Mouse (Mus musculus): ENCODE data around the gene Prrt3. TPM values are rescaled to one million over a fixed set of nuclear protein-coding genes. Genes with fewer than 3 reads are reported as not detected.

The Prrt3 gene
- 0.05 TPM in 1 of 2 replicates, not detected in the other for polyA plus RNA-seq (2012; rRNA removed)

DNA sequence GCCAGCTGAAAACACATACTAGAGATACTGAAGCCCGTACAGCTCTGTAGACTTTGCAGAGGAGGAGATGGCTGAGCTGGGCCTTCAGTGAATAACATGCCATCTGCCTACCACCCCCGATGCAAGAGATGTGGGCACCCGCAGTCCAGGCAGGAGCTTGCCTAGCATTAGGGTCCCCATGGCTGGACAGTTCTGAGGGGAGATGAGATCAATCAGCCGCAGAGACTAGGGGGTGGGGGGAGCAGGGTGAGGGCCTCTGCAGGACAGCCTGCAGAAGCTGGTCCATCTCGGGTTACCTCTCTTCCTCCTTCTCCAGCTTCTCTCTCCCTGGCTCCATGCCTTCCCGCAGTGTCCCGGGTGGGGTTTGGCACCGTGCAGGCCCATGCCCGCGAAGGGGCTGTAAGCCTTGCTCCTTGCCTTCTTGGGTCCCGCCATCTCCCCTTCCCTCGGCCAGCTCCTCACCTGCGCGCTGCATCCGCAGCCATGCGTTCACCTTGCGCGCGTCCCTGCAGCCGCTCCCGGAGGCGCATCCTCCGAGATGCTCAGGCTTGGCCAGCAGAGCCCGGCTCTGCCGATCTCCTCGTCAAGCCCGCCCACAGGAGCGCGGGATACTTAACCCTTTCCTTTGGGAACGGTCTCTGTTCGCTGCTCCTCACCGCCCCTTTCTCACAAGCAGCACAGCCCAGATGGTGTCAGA is at the start of gene Prrt3:
TSS of gene Prrt3 (minus strand) at position 544 of the 697 bp plus-strand sequence.
- no peaks in the 10 kb centered on the region for H3K36me3 ChIP-seq (ENCODE audit: control insufficient read depth, insufficient read depth, low read length)
- H3K27me3 ChIP-seq (replicated peaks; ENCODE audit: control insufficient read depth, insufficient read depth, low read length): no peaks in the 10 kb centered on the region
- no peak for DNase-seq
- H3K4me3 ChIP-seq (ENCODE audit: insufficient read depth, low read depth, low read length): no peak within 1 kb of the TSS
- no peak within 1 kb of the TSS for H3K27ac ChIP-seq (ENCODE audit: insufficient read depth, low read depth, low read length)
- no peak for TF ChIP-seq CTCF (conservative IDR thresholded peaks at IDR 0.05; ENCODE audit: insufficient read depth, insufficient read length, low read depth, low read length)
- TF ChIP-seq POLR2A (IDR thresholded peaks at IDR 0.05; ENCODE audit: low read depth, low read length): no peak
- no peaks in the 10 kb centered on the region for H3K4me1 ChIP-seq (ENCODE audit: control insufficient read depth, insufficient read depth, low read length)
- 4% methylated on average over 32 of the region's 32 CpGs for WGBS

DNA sequence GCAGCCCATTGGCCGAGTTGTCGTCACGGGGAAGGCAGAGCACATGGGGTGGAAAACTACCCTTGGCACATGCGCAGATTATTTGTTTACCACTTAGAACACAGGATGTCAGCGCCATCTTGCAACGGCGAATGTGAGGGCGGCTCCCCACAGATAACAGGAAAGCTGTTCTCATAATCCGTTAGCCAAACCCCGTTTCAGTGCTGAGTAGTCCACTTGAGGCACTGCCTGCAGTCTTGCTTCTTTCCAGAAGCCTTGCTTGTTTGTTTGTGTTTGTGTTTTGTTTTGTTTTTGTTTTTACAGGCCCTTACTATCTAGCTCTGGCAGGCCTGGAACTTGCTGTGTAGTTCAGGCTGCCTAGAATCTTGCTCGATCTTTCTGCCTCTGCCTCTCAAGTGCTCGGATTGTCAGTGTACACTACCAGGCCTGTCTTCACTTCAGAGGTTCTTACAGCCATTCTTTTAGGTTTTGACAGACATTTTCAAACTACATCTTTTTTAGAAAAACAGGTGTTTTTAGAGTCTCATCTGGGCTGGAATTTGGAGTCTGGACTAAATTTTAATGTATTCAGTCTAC is 42.3 kb upstream of the Prrt3 start:
- Histone ChIP-seq H3K27me3 (replicated peaks; ENCODE audit: control insufficient read depth, insufficient read depth, low read length) (no peaks in the 10 kb centered on the region), H3K4me3 (ENCODE audit: insufficient read depth, low read depth, low read length) (no peak overlapping the region), H3K4me1 (ENCODE audit: control insufficient read depth, insufficient read depth, low read length) (no peaks in the 10 kb centered on the region), H3K36me3 (ENCODE audit: control insufficient read depth, insufficient read depth, low read length) (no peaks in the 10 kb centered on the region), H3K27ac (ENCODE audit: insufficient read depth, low read depth, low read length) (no peak overlapping the region)
- TF ChIP-seq CTCF (conservative IDR thresholded peaks at IDR 0.05; ENCODE audit: insufficient read depth, insufficient read length, low read depth, low read length) (no peak), POLR2A (IDR thresholded peaks at IDR 0.05; ENCODE audit: low read depth, low read length) (no peak)
- WGBS: 93% methylated on average over 9 of the region's 12 CpGs
- no peak for DNase-seq

DNA sequence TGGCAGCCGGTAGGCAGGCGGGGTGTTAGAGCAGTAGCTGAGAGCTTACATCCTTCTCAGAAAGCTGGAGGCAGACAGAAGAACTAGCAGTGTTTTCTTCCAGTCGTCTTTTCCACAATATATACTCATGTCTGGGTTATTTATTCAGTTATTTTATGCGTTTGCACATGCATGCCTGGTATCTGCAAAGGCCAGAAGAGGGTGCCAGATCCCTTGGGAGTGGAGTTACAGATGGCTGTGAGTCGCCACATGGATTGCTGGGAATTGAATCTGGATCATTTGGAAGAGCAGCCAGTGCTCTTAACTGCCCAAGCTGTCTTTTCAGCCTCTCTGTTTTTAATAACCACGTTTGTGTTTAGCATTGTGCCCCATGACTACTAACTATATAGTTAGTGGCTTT is 39.9 kb upstream of the Prrt3 start:
- TF ChIP-seq POLR2A (IDR thresholded peaks at IDR 0.05; ENCODE audit: low read depth, low read length): no peak
- TF ChIP-seq CTCF (conservative IDR thresholded peaks at IDR 0.05; ENCODE audit: insufficient read depth, insufficient read length, low read depth, low read length): no peak; the same call in 1 of the 2 replicates
- Histone ChIP-seq H3K27ac (ENCODE audit: insufficient read depth, low read depth, low read length) (no peak overlapping the region), H3K4me3 (ENCODE audit: insufficient read depth, low read depth, low read length) (no peak overlapping the region), H3K36me3 (ENCODE audit: control insufficient read depth, insufficient read depth, low read length) (no peaks in the 10 kb centered on the region), H3K27me3 (replicated peaks; ENCODE audit: control insufficient read depth, insufficient read depth, low read length) (no peaks in the 10 kb centered on the region), H3K4me1 (ENCODE audit: control insufficient read depth, insufficient read depth, low read length) (no peaks in the 10 kb centered on the region)
- DNase-seq: peak; percentile 5
- WGBS: 87% methylated on average over 6 of the region's 6 CpGs

- peaks cover 6% of the 10 kb centered on the region; the same call in 1 of the 2 replicates for H3K4me1 ChIP-seq (ENCODE audit: control insufficient read depth, insufficient read depth, low read length)
- no peak overlapping the region for H3K27ac ChIP-seq (ENCODE audit: insufficient read depth, low read depth, low read length)
- no peak overlapping the region for H3K4me3 ChIP-seq (ENCODE audit: insufficient read depth, low read depth, low read length)
- WGBS: 84% methylated on average over 7 of the region's 7 CpGs
- H3K36me3 ChIP-seq (ENCODE audit: control insufficient read depth, insufficient read depth, low read length): no peaks in the 10 kb centered on the region
- H3K27me3 ChIP-seq (replicated peaks; ENCODE audit: control insufficient read depth, insufficient read depth, low read length): no peaks in the 10 kb centered on the region
- no peak for DNase-seq
- TF ChIP-seq POLR2A (IDR thresholded peaks at IDR 0.05; ENCODE audit: low read depth, low read length): no peak
- no peak for TF ChIP-seq CTCF (conservative IDR thresholded peaks at IDR 0.05; ENCODE audit: insufficient read depth, insufficient read length, low read depth, low read length)
These were observed 33.2 kb upstream of the Prrt3 start for GRCm38 (mm10) chr6:113534886-113535285.

- no peak for TF ChIP-seq POLR2A (IDR thresholded peaks at IDR 0.05; ENCODE audit: low read depth, low read length)
- TF ChIP-seq CTCF (conservative IDR thresholded peaks at IDR 0.05; ENCODE audit: insufficient read depth, insufficient read length, low read depth, low read length): no peak
- Histone ChIP-seq H3K36me3 (ENCODE audit: control insufficient read depth, insufficient read depth, low read length) (no peaks in the 10 kb centered on the region), H3K4me3 (ENCODE audit: insufficient read depth, low read depth, low read length) (peak overlapping the region; percentile 99), H3K4me1 (ENCODE audit: control insufficient read depth, insufficient read depth, low read length) (peaks cover 8% of the 10 kb centered on the region; the same call in 1 of the 2 replicates), H3K27ac (ENCODE audit: insufficient read depth, low read depth, low read length) (no peak overlapping the region), H3K27me3 (replicated peaks; ENCODE audit: control insufficient read depth, insufficient read depth, low read length) (no peaks in the 10 kb centered on the region)
- 7% methylated on average over 7 of the region's 7 CpGs for WGBS
- DNase-seq: no peak
These were observed 30.2 kb upstream of the Prrt3 start for GRCm38 (mm10) chr6:113531840-113532404.

DNA sequence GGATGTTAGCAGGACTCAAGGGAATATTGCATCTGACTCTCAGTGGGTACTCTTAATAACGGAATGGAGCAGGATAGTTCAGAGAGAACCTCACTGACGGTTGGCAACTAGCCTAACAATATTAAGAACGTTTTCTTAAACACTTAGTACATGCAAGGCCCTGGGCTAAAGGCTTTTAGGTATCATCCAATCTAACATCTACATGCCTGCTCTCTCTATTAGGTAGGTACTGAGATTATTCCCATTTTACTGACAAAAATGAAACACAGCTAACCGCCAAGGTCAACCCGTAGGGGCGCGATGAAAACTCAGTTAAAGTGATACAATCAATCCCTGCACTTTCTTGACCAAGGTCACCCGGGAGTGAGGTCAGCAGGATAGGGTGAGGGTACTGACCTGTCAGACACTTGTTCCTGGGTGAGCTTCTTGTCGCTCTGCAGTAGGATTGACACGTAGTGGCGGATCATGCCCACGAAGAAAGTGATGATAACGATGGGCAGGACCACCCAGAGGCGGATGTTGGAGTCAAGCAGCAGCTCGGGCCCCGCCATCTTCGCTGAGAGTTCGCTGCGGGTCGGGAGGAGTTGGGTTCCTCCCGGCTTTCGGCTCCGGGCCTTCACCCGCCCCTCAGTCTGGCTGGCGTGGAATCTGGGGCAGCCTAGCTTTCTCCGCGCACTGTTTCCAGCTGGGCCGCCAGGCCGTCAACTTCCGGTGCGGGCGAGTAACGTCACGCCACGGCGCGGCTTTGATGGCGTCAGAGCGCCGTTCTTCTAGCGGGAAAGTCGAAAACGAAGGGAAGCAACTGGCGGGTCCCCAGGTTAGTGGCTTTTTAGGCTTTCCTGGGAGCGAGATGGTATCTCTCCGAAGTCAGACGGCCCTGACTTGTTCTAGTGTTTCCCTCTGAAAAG is 29.5 kb upstream of the Prrt3 start, which contains the start of the genes Emc3 and Fancd2:
TSS of gene Emc3 (minus strand) at position 721 of the 908 bp plus-strand sequence.
TSS of gene Fancd2 (plus strand) at position 751 of the 908 bp plus-strand sequence.
- H3K27me3 ChIP-seq (replicated peaks; ENCODE audit: control insufficient read depth, insufficient read depth, low read length): no peaks in the 10 kb centered on the region

More for the DNA sequence above, 29.5 kb upstream of the Prrt3 start, which contains the start of the genes Emc3 and Fancd2:
- Histone ChIP-seq H3K4me1 (ENCODE audit: control insufficient read depth, insufficient read depth, low read length) (peaks cover 8% of the 10 kb centered on the region; the same call in 1 of the 2 replicates), H3K27ac (ENCODE audit: insufficient read depth, low read depth, low read length) (peak within 1 kb of the TSS; percentile 3; the same call in 1 of the 2 replicates), H3K4me3 (ENCODE audit: insufficient read depth, low read depth, low read length) (peak within 1 kb of the TSS; percentile 99), H3K36me3 (ENCODE audit: control insufficient read depth, insufficient read depth, low read length) (no peaks in the 10 kb centered on the region; the same call in 1 of the 2 replicates)
- TF ChIP-seq CTCF (conservative IDR thresholded peaks at IDR 0.05; ENCODE audit: insufficient read depth, insufficient read length, low read depth, low read length): no peak
- peak; percentile 26 for TF ChIP-seq POLR2A (IDR thresholded peaks at IDR 0.05; ENCODE audit: low read depth, low read length)
- DNase-seq: peak; percentile 92
- WGBS: under 1% methylated on average over 47 of the region's 47 CpGs
